Mouse (Mus musculus) macrophage (primary cell): ENCODE measurements around the gene Rbl1. TPM values are rescaled to one million over a fixed set of nuclear protein-coding genes. Genes with fewer than 3 reads are reported as not detected.
"Not testable (repeated sequence)": the region's sequence is repeated elsewhere in the genome, so short reads cannot be mapped to it uniquely, and the experiment has no call there.

Experiments used
- H3K27ac ChIP-seq: fragments of 350-480 bp; formaldehyde crosslinking; 2 replicates; pipeline ENCODE4 v1.9.0; 2021
- H3K36me3 ChIP-seq: fragments of 350-480 bp; formaldehyde crosslinking; 2 replicates; pipeline ENCODE4 v1.9.0; 2021; ENCODE audit errors: inconsistent target
- H3K4me3 ChIP-seq: fragments of 350-480 bp; formaldehyde crosslinking; 2 replicates; pipeline ENCODE4 v1.9.0; 2021; ENCODE audit errors: inconsistent target
- H3K79me2 ChIP-seq: fragments of 350-480 bp; formaldehyde crosslinking; 2 replicates; pipeline ENCODE4 v1.9.0; 2021; ENCODE audit errors: inconsistent target
- WGBS: methylation state at CpG from one replicate; pipeline ENCODE4 v1.1.7; 2026; ENCODE audit warnings: inconsistent platforms; ENCODE audit not compliant: missing documents; 5-methylcytosine and 5-hydroxymethylcytosine counted together
- polyA plus RNA-seq: library from polyadenylated mRNA; stranded (reverse); fragments of 250-400 nt; gene quantifications from 3 replicates; pipeline ENCODE4 v1.2.4, GENCODE M21; 2018; ENCODE audit warnings: inconsistent platforms
- total RNA-seq, 78 experiments: library from RNA; depleted of rRNA; stranded (reverse); fragments of 250-400 nt; gene quantifications; 1 replicate in 9 of 78; 2 replicates in 24 of 78; 3 replicates in 43 of 78; 4 replicates in 2 of 78; pipeline ENCODE4 v1.2.4; 2018; ENCODE audit warnings: inconsistent platforms in 56 of 78

Gene Rbl1
- total RNA-seq (2018; cell fraction: chromatin; rRNA removed), result 100 to 1,000 TPM in 1 of 26 experiments, 10 to 100 TPM in 24, 1 to 10 TPM in 1; 8.6 to 155 (median 38.4) TPM
- total RNA-seq (2018; cell fraction: cytosol; rRNA removed), result 10 to 100 TPM in 24 of 26 experiments, 1 to 10 TPM in 2; 9.5 to 45.0 (median 17.8) TPM
- 100 to 1,000 TPM in 1 of 26 experiments, 10 to 100 TPM in 24, 1 to 10 TPM in 1; 8.5 to 101 (median 37.6) TPM for total RNA-seq (2018; cell fraction: nucleus; rRNA removed)
- 10.6 to 26.0 TPM (median 16.2 TPM) in 3 replicates for polyA plus RNA-seq

GRCm38 (mm10) chr2:157204366-157205218 is at the start of gene Rbl1:
TSS of gene Rbl1 (minus strand) at chr2:157204534.
- Histone ChIP-seq H3K79me2 (peaks cover 25% of the 10 kb centered on the region), H3K27ac (peak within 1 kb of the TSS; percentile 73), H3K36me3 (no peaks in the 10 kb centered on the region), H3K4me3 (peak within 1 kb of the TSS; percentile 77)
- under 1% methylated on average over 73 of the region's 73 CpGs for WGBS

- Histone ChIP-seq H3K79me2 (no peaks in the 10 kb centered on the region), H3K4me3 (no peak overlapping the region), H3K36me3 (no peaks in the 10 kb centered on the region), H3K27ac (no peak overlapping the region)
Measured at GRCm38 (mm10) chr2:157248111-157248510, 43.8 kb upstream of the Rbl1 start.

GRCm38 (mm10) chr2:157245603-157246002 is 41.3 kb upstream of the Rbl1 start:
- no peak overlapping the region for H3K4me3 ChIP-seq
- no peak overlapping the region for H3K27ac ChIP-seq
- 70% methylated on average over 2 of the region's 2 CpGs for WGBS
- H3K36me3 ChIP-seq, result no peaks in the 10 kb centered on the region
- no peaks in the 10 kb centered on the region for H3K79me2 ChIP-seq

GRCm38 (mm10) chr2:157245001-157245400 is 40.7 kb upstream of the Rbl1 start:
- no peak overlapping the region for H3K4me3 ChIP-seq
- no peaks in the 10 kb centered on the region for H3K79me2 ChIP-seq
- H3K27ac ChIP-seq, result no peak overlapping the region
- WGBS, result 23% methylated on average over 5 of the region's 5 CpGs
- H3K36me3 ChIP-seq, result no peaks in the 10 kb centered on the region

GRCm38 (mm10) chr2:157235946-157236345 is 31.6 kb upstream of the Rbl1 start:
- Histone ChIP-seq H3K4me3 (no peak overlapping the region), H3K36me3 (no peaks in the 10 kb centered on the region), H3K27ac (no peak overlapping the region), H3K79me2 (no peaks in the 10 kb centered on the region)
- 86% methylated on average over 8 of the region's 8 CpGs for WGBS

GRCm38 (mm10) chr2:157221916-157222315 is 17.6 kb upstream of the Rbl1 start:
- H3K4me3 ChIP-seq, H3K79me2 ChIP-seq, H3K36me3 ChIP-seq, H3K27ac ChIP-seq: not testable (repeated sequence)
- 75% methylated on average over 1 of the region's 3 CpGs for WGBS

- 81% methylated on average over 6 of the region's 6 CpGs for WGBS
- no peak overlapping the region for H3K4me3 ChIP-seq
- H3K36me3 ChIP-seq, result no peaks in the 10 kb centered on the region
- H3K79me2 ChIP-seq, result no peaks in the 10 kb centered on the region
- no peak overlapping the region for H3K27ac ChIP-seq
Measured at GRCm38 (mm10) chr2:157220108-157220507, 15.8 kb upstream of the Rbl1 start.

GRCm38 (mm10) chr2:157211731-157212130 is 7.4 kb upstream of the Rbl1 start:
- no peak overlapping the region for H3K4me3 ChIP-seq
- no peak overlapping the region for H3K27ac ChIP-seq
- WGBS, result 94% methylated on average over 7 of the region's 7 CpGs
- H3K36me3 ChIP-seq, result no peaks in the 10 kb centered on the region
- no peaks in the 10 kb centered on the region for H3K79me2 ChIP-seq

GRCm38 (mm10) chr2:157203459-157204365 is 622 bp downstream of the Rbl1 start:
- Histone ChIP-seq H3K27ac (peak overlapping the region; percentile 58), H3K4me3 (peak overlapping the region; percentile 69), H3K36me3 (no peaks in the 10 kb centered on the region), H3K79me2 (peaks cover 31% of the 10 kb centered on the region)
- WGBS, result under 1% methylated on average over 49 of the region's 49 CpGs

GRCm38 (mm10) chr2:157203026-157203425 is 1.3 kb downstream of the Rbl1 start:
- Histone ChIP-seq H3K4me3 (peak overlapping the region; percentile 69; the same call in 1 of the 2 replicates), H3K36me3 (no peaks in the 10 kb centered on the region), H3K79me2 (peaks cover 31% of the 10 kb centered on the region), H3K27ac (no peak overlapping the region)

GRCm38 (mm10) chr2:157202361-157202760 is 2.0 kb downstream of the Rbl1 start:
- Histone ChIP-seq H3K79me2 (peaks cover 31% of the 10 kb centered on the region), H3K36me3 (no peaks in the 10 kb centered on the region; the same call in 1 of the 2 replicates), H3K4me3 (no peak overlapping the region), H3K27ac (0 out of 2 replicates have a peak overlapping the region, but pooled peaks have one; percentile 86)
- WGBS, result 43% methylated on average over 6 of the region's 6 CpGs

- H3K27ac ChIP-seq, result peak overlapping the region; percentile 86
- WGBS, result 13% methylated on average over 6 of the region's 6 CpGs
Measured at GRCm38 (mm10) chr2:157201081-157201830, 3.1 kb downstream of the Rbl1 start.

GRCm38 (mm10) chr2:157198405-157198804 is 5.9 kb downstream of the Rbl1 start:
- WGBS, result 97% methylated on average over 11 of the region's 11 CpGs
- not testable (repeated sequence) for H3K27ac ChIP-seq, H3K4me3 ChIP-seq
- Histone ChIP-seq H3K79me2 (peaks cover 25% of the 10 kb centered on the region), H3K36me3 (peaks cover 32% of the 10 kb centered on the region; the same call in 1 of the 2 replicates)

More at GRCm38 (mm10) chr2:157201081-157201830, 3.1 kb downstream of the Rbl1 start:
- peaks cover 31% of the 10 kb centered on the region for H3K79me2 ChIP-seq
- H3K36me3 ChIP-seq, result peaks cover 10% of the 10 kb centered on the region; the same call in 1 of the 2 replicates
- peak overlapping the region; percentile 29; the same call in 1 of the 2 replicates for H3K4me3 ChIP-seq

- Histone ChIP-seq H3K4me3 (no peak overlapping the region), H3K79me2 (no peaks in the 10 kb centered on the region), H3K36me3 (peaks cover 67% of the 10 kb centered on the region), H3K27ac (no peak overlapping the region)
- WGBS, result 93% methylated on average over 4 of the region's 4 CpGs
Measured at GRCm38 (mm10) chr2:157190651-157191050, 13.7 kb downstream of the Rbl1 start.
